Mouse (Mus musculus): ENCODE results near the gene Ndufs5. TPM values are rescaled to one million over a fixed set of nuclear protein-coding genes. Genes with fewer than 3 reads are reported as not detected.

Gene Ndufs5
- 349 and 378 TPM in 2 replicates for polyA plus RNA-seq (2016; fragmentation: Nextera tagmentation; extraction: Ambion mirVana)

DNA sequence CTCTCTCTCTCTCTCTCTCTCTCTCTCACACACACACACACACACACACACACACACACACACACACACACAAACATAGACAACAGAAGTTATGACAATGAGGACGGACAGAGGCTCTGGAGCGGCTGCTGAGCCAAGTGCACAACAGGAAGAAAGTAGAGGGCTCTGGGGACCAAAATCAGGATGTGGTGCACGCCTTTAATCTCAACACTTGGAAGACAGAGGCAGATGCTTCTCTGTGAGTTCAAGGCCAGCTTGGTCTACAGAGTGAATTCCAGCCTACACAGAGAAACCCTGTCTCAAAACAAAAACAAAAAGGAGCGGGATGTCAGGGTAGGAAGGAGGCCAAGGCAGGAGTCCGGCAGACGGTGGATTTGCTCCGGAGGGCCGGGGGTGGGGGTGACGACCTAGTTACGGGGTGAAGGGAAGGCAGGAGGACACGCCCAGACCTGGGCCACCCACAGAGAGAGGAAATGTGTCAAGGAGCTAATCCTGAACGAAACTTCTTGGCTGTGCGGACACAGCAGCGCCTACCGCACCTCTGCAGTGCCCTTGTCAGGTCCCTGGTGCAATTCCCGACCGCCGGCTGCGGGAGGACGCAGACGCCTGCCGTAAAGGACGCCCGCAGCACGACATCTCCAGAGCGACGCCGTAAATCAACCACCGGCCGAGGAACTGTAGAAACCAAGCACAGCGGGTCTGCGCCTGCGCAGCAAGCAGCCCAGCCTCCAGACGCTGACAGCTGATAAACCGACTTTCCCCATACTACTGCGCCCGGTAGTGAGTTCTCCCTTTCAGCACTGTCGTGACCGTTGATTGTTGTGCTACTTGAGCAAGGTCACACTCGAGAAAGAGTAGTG is at the start of gene Ndufs5:
Ndufs5 (minus strand) TSS at position 629 of the 860 bp plus-strand sequence.
- peak; percentile 96 for DNase-seq (ENCODE audit: low spot score)
- Histone ChIP-seq H3K4me1 (replicated peaks) (peaks cover 19% of the 10 kb centered on the region), H3K9me3 (no peaks in the 10 kb centered on the region), H3K4me3 (peak within 1 kb of the TSS; percentile 84), H3K36me3 (peaks cover 26% of the 10 kb centered on the region), H3K27me3 (ENCODE audit: insufficient read depth, poor library complexity, severe bottlenecking) (no peaks in the 10 kb centered on the region), H3K27ac (peak within 1 kb of the TSS; percentile 89)
- WGBS = under 1% methylated on average over 40 of the region's 40 CpGs

DNA sequence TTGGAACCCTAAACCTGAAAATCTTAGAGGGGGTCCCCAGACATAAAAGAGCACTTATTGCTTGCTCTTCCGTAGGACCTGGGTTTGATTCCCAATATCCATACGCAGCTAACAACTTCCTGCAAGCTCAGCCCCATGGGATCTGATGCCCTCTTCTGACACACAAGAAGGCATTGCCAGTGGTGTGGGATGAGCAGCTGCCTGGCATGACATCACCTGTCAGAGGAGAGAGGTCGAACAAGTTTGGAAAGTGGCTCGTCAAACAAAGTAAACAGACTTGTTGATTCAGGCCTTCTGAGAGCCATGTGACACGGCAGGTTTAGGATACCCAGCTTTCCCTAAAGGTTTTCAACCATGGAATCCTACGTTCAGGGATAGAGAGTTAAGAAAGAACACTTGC is 47.1 kb upstream of the Ndufs5 start:
- Histone ChIP-seq H3K36me3 (no peaks in the 10 kb centered on the region), H3K27me3 (ENCODE audit: insufficient read depth, poor library complexity, severe bottlenecking) (no peaks in the 10 kb centered on the region), H3K27ac (no peak overlapping the region), H3K4me3 (no peak overlapping the region), H3K9me3 (no peaks in the 10 kb centered on the region), H3K4me1 (replicated peaks) (no peaks in the 10 kb centered on the region)
- DNase-seq (ENCODE audit: low spot score) = no peak
- WGBS = 77% methylated on average over 6 of the region's 6 CpGs

DNA sequence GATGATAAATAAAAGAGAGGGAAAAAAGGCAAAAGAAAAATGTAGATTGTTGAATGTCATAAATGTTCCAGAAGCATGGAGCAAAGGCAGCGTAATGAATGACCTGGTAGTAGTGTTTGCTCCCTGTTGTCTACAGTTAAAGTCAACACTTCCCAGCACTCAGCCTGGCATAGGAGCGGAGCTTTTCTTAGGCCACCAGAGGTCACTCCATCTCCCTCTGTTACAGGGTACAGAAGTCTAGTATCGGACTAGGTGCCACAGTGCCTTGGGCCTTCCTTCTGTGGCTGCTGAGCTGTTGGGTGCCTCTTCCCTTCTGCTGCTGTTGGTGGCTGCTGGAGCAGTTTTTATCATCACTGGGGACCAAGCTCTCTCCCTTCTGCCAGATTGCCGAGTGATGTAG is 40.3 kb upstream of the Ndufs5 start:
- WGBS = 61% methylated on average over 4 of the region's 4 CpGs
- Histone ChIP-seq H3K36me3 (no peaks in the 10 kb centered on the region), H3K4me3 (no peak overlapping the region)

DNA sequence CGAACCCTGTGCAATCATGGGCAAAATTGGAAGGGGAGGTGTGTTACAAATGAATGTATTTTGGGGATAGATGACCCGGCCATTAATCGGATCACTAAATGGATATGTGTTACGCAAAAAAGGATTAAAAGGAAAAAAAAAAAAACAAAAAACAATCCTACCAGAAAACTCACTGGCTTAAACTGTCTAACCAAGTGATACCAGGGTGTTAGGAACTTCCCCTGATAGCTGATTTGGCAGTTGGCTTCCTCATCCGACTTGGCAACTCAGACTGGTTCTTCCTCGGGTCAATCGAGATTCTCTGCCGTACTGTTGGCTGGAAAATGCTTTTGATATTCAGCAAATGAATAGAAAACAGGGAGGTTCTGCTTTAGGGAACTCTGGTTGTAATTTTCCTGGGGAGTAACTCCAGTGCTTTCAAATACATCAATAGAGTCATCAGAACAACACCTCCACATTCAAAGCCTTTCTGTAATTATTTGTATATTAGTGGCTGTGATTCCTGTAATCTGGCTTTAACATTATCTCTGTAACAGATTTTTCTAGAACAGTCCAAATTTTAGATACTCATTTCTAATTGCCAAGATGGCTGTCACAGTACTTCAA is 32.8 kb upstream of the Ndufs5 start:
- peaks cover 26% of the 10 kb centered on the region for H3K4me1 ChIP-seq (replicated peaks)
- H3K4me3 ChIP-seq = peak overlapping the region; percentile 96
- no peak for DNase-seq (ENCODE audit: low spot score)
- H3K27me3 ChIP-seq (ENCODE audit: insufficient read depth, poor library complexity, severe bottlenecking) = no peaks in the 10 kb centered on the region
- H3K36me3 ChIP-seq = 0 out of 2 replicates have a peak, but pooled peaks cover 5% of the 10 kb centered on the region
- H3K9me3 ChIP-seq = no peaks in the 10 kb centered on the region
- peak overlapping the region; percentile 92 for H3K27ac ChIP-seq
- 2% methylated on average over 8 of the region's 8 CpGs for WGBS

More for the DNA sequence above, 40.3 kb upstream of the Ndufs5 start:
- Histone ChIP-seq H3K9me3 (no peaks in the 10 kb centered on the region), H3K27ac (no peak overlapping the region), H3K4me1 (replicated peaks) (no peaks in the 10 kb centered on the region), H3K27me3 (ENCODE audit: insufficient read depth, poor library complexity, severe bottlenecking) (no peaks in the 10 kb centered on the region)
- no peak for DNase-seq (ENCODE audit: low spot score)

DNA sequence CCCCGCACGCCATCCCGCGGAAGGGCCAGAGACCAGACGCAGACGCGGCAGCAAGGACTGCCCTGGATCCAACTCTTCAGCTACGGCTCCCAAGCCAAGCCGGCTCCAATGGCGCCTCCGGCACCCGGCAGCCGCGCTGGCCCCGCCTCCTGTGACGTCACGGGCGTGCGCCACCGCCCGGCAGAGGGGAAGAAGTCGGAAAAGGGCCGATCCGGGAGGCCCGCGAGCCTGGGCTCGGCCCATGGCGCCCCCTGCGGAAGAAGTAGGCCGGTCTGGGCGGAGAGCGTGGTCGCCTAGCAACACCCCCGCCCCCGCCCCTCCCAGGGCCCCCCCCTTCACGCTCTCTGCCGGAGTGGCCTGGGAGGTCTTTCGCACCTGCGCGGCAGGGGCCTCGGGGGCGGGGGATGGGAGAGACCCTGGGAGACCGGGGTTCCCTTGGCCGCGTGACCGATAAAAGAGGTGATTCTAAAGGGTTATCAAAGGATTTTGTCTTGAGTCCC is 32.2 kb upstream of the Ndufs5 start, which contains the start of gene Akirin1:
Akirin1 (minus strand) TSS at position 194 of the 500 bp plus-strand sequence.
- H3K9me3 ChIP-seq = no peaks in the 10 kb centered on the region
- peak within 1 kb of the TSS; percentile 96 for H3K4me3 ChIP-seq
- H3K36me3 ChIP-seq = 0 out of 2 replicates have a peak, but pooled peaks cover 5% of the 10 kb centered on the region
- no peaks in the 10 kb centered on the region for H3K27me3 ChIP-seq (ENCODE audit: insufficient read depth, poor library complexity, severe bottlenecking)
- peak within 1 kb of the TSS; percentile 92 for H3K27ac ChIP-seq
- H3K4me1 ChIP-seq (replicated peaks) = peaks cover 26% of the 10 kb centered on the region
- under 1% methylated on average over 45 of the region's 46 CpGs for WGBS
- DNase-seq (ENCODE audit: low spot score) = peak; percentile 98

DNA sequence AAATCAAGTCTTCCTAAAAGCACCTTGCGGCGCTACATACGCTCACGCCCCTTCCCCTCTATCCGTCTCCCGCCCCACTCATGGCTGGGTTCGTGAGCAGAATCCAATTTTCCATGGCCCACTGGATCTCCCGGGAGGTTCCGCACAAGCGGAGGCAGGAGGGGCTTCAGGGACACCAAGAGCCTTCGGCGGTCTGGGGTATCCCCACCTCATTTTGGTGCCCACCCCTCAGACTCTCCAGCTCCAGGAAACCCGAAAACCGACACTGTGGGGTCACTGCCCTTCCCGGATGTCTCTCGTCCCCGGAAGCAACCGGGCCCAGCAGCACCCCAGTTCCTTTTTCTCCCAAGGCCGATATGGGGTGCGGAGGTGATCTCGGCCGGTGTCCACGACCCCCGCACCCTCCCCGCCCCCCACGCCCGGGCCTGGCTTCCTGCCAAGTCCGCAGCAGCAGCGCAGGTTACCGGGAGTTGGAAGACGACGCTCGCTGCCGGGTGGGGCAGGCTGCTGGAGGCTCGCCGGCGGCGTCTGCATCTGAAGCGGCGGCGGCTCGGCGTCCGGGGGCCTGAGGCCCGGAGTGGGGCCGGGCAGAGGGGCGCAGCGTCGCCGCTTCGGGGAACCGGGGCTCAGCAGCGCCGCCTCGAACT is 31.6 kb upstream of the Ndufs5 start:
- peaks cover 26% of the 10 kb centered on the region for H3K4me1 ChIP-seq (replicated peaks)
- peak; percentile 55 for DNase-seq (ENCODE audit: low spot score)
- under 1% methylated on average over 55 of the region's 55 CpGs for WGBS
- peak overlapping the region; percentile 96 for H3K4me3 ChIP-seq
- 0 out of 2 replicates have a peak, but pooled peaks cover 5% of the 10 kb centered on the region for H3K36me3 ChIP-seq
- H3K27me3 ChIP-seq (ENCODE audit: insufficient read depth, poor library complexity, severe bottlenecking) = no peaks in the 10 kb centered on the region
- no peaks in the 10 kb centered on the region for H3K9me3 ChIP-seq
- H3K27ac ChIP-seq = peak overlapping the region; percentile 92

DNA sequence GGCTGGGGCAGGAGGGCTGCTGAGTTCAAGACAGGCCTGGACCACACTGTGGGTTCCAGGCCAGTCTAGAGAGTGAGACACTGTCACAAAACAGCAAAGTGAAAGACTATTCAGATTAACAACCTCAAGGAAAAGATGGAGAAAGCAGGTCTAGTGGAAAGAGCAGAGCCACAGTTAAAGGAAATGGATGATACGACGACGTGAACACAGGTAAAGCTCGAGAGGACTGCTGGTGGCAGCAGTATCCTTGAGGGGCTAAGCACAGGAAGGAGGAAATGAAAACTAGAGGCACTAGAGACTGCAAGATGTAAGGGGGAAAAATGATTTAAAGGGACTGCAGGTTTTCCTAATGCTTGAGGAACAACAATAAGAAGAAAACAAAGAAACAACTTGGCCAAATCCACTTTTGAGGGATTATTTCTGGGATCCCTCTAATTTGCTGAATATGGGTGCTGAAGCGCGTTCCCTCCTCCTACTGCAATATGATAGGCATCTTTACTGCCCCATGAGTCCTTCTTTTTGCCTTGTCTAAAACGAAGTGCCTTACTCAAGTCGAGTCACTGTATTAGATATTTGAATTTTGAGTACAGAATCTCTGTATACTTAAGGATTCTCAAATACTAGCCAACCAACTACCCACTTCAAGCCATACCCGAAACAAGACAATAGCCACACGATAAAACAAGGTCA is 30.9 kb upstream of the Ndufs5 start:
- Histone ChIP-seq H3K27ac (peak overlapping the region; percentile 92), H3K9me3 (no peaks in the 10 kb centered on the region), H3K4me3 (peak overlapping the region; percentile 96), H3K4me1 (replicated peaks) (peaks cover 26% of the 10 kb centered on the region), H3K27me3 (ENCODE audit: insufficient read depth, poor library complexity, severe bottlenecking) (no peaks in the 10 kb centered on the region), H3K36me3 (0 out of 2 replicates have a peak, but pooled peaks cover 5% of the 10 kb centered on the region)
- no peak for DNase-seq (ENCODE audit: low spot score)
- WGBS = 25% methylated on average over 10 of the region's 10 CpGs

DNA sequence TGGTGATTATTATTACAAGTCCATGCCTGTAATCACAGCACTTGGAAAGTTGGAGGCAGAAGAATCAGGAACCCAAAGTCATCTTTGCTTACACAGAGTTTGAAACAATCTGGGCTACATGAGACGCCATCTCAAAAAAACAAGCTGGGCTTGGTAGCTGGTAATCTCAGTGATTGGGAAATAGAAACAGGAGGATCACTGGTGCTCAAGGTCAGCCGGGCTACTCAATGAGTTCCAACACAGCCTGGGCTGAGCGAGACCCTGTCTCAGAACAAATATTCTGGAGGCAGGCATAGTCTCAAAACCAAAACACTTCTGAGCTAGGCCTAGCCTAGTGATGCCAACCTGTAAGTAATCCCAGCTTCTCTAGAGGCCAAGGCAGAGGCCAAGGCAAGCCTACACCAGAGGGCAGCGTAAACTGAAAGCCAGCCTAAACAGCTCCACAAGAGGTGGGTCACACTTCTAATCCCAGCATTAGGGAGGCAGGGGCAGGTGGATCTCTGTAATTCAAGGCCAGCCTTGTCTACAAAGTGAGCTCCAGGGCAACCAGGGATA is 27.3 kb upstream of the Ndufs5 start:
- no peak for DNase-seq (ENCODE audit: low spot score)
- Histone ChIP-seq H3K27me3 (ENCODE audit: insufficient read depth, poor library complexity, severe bottlenecking) (no peaks in the 10 kb centered on the region), H3K9me3 (no peaks in the 10 kb centered on the region), H3K27ac (no peak overlapping the region), H3K4me1 (replicated peaks) (peaks cover 20% of the 10 kb centered on the region), H3K4me3 (no peak overlapping the region), H3K36me3 (peaks cover 35% of the 10 kb centered on the region)
- 96% methylated on average over 4 of the region's 4 CpGs for WGBS

DNA sequence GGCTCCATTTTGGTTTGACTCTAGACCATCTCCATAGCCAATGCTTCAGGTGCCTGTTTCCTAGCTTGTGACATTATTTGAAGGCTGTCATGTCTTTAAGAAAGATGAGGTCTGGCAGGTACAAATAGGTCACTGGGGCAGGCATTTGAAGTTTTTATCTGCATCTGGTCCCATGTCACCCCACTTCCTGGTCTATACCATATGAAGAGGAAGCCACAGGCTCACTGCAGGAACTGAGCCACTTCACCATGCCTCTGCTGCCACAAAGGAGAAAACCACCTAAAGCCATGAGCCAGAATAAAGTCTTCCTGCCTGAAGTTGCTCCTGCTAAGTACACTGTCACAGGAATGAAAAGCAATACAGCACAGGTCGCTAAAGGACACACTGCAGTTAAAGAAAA is 24.9 kb upstream of the Ndufs5 start:
- WGBS = 88% methylated on average over 1 of the region's 1 CpGs

DNA sequence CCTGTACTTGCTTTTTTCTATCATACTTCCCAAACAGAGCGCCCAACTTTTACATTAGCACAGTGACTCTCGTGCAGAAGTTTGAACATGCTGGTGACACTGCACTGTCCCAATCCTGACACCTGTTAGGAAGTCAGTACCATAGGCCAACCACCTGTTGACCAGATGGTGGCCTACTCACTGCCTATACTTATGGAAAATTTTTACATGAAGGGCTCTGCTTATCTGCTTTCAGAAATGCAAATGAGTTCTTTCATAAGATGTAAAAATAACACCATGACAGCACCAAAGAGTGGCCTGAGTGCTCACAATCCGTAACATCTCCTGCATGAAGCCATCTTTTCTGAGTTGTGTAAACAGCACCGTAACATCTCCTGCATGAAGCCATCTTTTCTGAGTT is 20.7 kb upstream of the Ndufs5 start:
- WGBS = 94% methylated on average over 4 of the region's 4 CpGs

More for the DNA sequence above, 24.9 kb upstream of the Ndufs5 start:
- no peak for DNase-seq (ENCODE audit: low spot score)
- Histone ChIP-seq H3K27ac (no peak overlapping the region), H3K4me3 (no peak overlapping the region), H3K27me3 (ENCODE audit: insufficient read depth, poor library complexity, severe bottlenecking) (no peaks in the 10 kb centered on the region), H3K36me3 (peaks cover 59% of the 10 kb centered on the region), H3K4me1 (replicated peaks) (0 out of 2 replicates have a peak, but pooled peaks cover 4% of the 10 kb centered on the region), H3K9me3 (no peaks in the 10 kb centered on the region)

DNA sequence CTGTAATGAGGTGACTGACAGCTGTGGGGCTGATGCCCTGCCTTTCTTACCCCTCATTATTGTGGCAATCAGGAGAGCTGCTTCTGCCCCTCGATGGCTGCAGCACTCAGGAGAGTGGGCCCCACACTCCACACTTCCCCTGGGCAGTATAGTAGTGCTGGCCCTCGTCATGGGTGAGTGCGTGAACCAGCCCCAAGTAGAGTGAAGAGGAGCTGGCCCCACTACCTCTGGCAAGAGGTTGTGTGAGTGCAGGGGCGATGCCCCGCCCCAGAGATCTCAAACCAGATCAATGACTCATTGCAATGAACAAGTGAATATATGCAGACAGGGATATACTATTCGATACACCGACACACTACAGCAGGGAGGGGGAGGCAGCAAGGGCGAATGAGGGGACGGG is 15.5 kb upstream of the Ndufs5 start:
- Histone ChIP-seq H3K36me3 (peaks cover 63% of the 10 kb centered on the region), H3K4me3 (no peak overlapping the region), H3K4me1 (replicated peaks) (no peaks in the 10 kb centered on the region), H3K27me3 (ENCODE audit: insufficient read depth, poor library complexity, severe bottlenecking) (no peaks in the 10 kb centered on the region), H3K9me3 (no peaks in the 10 kb centered on the region), H3K27ac (no peak overlapping the region)
- WGBS = 92% methylated on average over 9 of the region's 9 CpGs
- no peak for DNase-seq (ENCODE audit: low spot score)

More for the DNA sequence above, 20.7 kb upstream of the Ndufs5 start:
- H3K36me3 ChIP-seq = peaks cover 85% of the 10 kb centered on the region
- H3K9me3 ChIP-seq = no peaks in the 10 kb centered on the region
- H3K27ac ChIP-seq = no peak overlapping the region
- H3K27me3 ChIP-seq (ENCODE audit: insufficient read depth, poor library complexity, severe bottlenecking) = no peaks in the 10 kb centered on the region
- no peak for DNase-seq (ENCODE audit: low spot score)
- no peak overlapping the region for H3K4me3 ChIP-seq
- H3K4me1 ChIP-seq (replicated peaks) = no peaks in the 10 kb centered on the region

DNA sequence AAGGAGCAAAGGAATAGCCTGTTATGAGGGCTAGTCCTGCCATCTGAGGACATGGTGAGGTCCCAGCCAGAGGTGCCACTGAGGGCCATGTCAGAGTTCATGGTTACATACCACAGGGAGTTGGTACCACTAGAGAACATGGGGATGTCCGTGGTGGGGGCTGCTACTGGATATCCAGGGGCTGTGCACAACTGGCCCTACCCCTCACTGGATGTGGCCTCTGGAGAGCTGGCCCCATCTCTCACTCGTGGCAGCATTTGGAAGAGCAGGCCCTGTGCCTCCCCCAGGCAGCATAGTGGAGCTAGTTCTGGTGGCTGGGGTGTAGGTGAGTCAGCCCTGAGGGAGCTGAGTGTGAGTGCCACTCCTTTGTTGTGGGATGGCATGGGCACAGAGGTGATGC is 14.9 kb upstream of the Ndufs5 start:
- H3K36me3 ChIP-seq = peaks cover 57% of the 10 kb centered on the region
- no peaks in the 10 kb centered on the region for H3K9me3 ChIP-seq
- no peak for DNase-seq (ENCODE audit: low spot score)
- no peak overlapping the region for H3K4me3 ChIP-seq
- no peak overlapping the region for H3K27ac ChIP-seq
- 86% methylated on average over 2 of the region's 2 CpGs for WGBS
- no peaks in the 10 kb centered on the region for H3K4me1 ChIP-seq (replicated peaks)
- H3K27me3 ChIP-seq (ENCODE audit: insufficient read depth, poor library complexity, severe bottlenecking) = no peaks in the 10 kb centered on the region
